8 mouse cellular contexts compared by ENCODE assay signal in genomic region chr2:69823129-69823677, GRCm38 (mm10). TPM values are rescaled to one million over a fixed set of nuclear protein-coding genes. Genes with fewer than 3 reads are reported as not detected.
A peak's percentile ranks its signal among the peaks of the same experiment; 100 is the strongest.
DNase-seq lines count a peak whose midpoint lies in the region; ATAC-seq and TF ChIP-seq lines count a peak whose summit lies in the region.

No protein-coding gene starts in this region.

- in situ Hi-C loops in ES-E14 (cut with MboI; ENCODE audit: low sequenced_read_pairs in 2 of 2, unreplicated experiment in 2 of 2): no loop called here

- H3K9ac ChIP-seq in ES-E14 (ENCODE audit: insufficient read depth, low read depth, low read length, poor library complexity, severe bottlenecking): peak overlapping the region; percentile 87
- peak overlapping the region; percentile 95 for H3K9ac ChIP-seq in heart, embryonic 16.5 days (ENCODE audit: low read length)
- H3K9ac ChIP-seq in limb, embryonic 11.5 days (ENCODE audit: low read length): peak overlapping the region; percentile 96
- peak overlapping the region; percentile 91 for H3K9ac ChIP-seq in midbrain, embryonic 12.5 days (replicated peaks)

- H3K9me3 ChIP-seq in ES-E14 (ENCODE audit: control insufficient read depth, insufficient read depth, low read depth, low read length): no peaks in the 10 kb centered on the region
- no peaks in the 10 kb centered on the region for H3K9me3 ChIP-seq in embryonic facial prominence, embryonic 10.5 days
- no peaks in the 10 kb centered on the region for H3K9me3 ChIP-seq in heart, embryonic 16.5 days (replicated peaks; ENCODE audit: control insufficient read depth, low read length)
- H3K9me3 ChIP-seq in limb, embryonic 11.5 days (ENCODE audit: control insufficient read depth, low read length): no peaks in the 10 kb centered on the region
- H3K9me3 ChIP-seq in midbrain, embryonic 12.5 days: no peaks in the 10 kb centered on the region

- H3K4me1 ChIP-seq in ES-E14 (ENCODE audit: control insufficient read depth in 2 of 2, insufficient read depth in 2 of 2, low read length in 2 of 2, poor library complexity in 1 of 2): peaks cover 1 to 3% of the 10 kb centered on the region in 2 experiments; a peak in 1 of 4 replicates
- H3K4me1 ChIP-seq in embryonic facial prominence, embryonic 10.5 days: peaks cover 29% of the 10 kb centered on the region
- peaks cover 18% of the 10 kb centered on the region for H3K4me1 ChIP-seq in heart, embryonic 16.5 days (ENCODE audit: control insufficient read depth, insufficient read depth, low read length)
- H3K4me1 ChIP-seq in limb, embryonic 11.5 days (ENCODE audit: control insufficient read depth, insufficient read depth, low read length): no peaks in the 10 kb centered on the region
- peaks cover 26% of the 10 kb centered on the region for H3K4me1 ChIP-seq in midbrain, embryonic 12.5 days

- no peaks in the 10 kb centered on the region for H3K36me3 ChIP-seq in ES-E14 (ENCODE audit: control insufficient read depth, insufficient read depth, low read length, poor library complexity, severe bottlenecking)
- H3K36me3 ChIP-seq in embryonic facial prominence, embryonic 10.5 days (replicated peaks): peaks cover 23% of the 10 kb centered on the region
- H3K36me3 ChIP-seq in heart, embryonic 16.5 days (ENCODE audit: control insufficient read depth, insufficient read depth): peaks cover 7% of the 10 kb centered on the region
- peaks cover 4% of the 10 kb centered on the region for H3K36me3 ChIP-seq in limb, embryonic 11.5 days (ENCODE audit: control insufficient read depth, insufficient read depth, low read length)
- H3K36me3 ChIP-seq in midbrain, embryonic 12.5 days: no peaks in the 10 kb centered on the region

- no peaks in the 10 kb centered on the region for H3K27me3 ChIP-seq in embryonic facial prominence, embryonic 10.5 days (replicated peaks; ENCODE audit: low read depth, poor library complexity, severe bottlenecking)
- H3K27me3 ChIP-seq in heart, embryonic 16.5 days (ENCODE audit: control insufficient read depth, insufficient read depth, low read length): no peaks in the 10 kb centered on the region
- no peaks in the 10 kb centered on the region for H3K27me3 ChIP-seq in limb, embryonic 11.5 days (ENCODE audit: control insufficient read depth, insufficient read depth, low read length)
- no peaks in the 10 kb centered on the region for H3K27me3 ChIP-seq in midbrain, embryonic 12.5 days

- peak; percentile 9 to 38 for DNase-seq in heart, adult 18-20 months
- no peak for DNase-seq in heart, adult 8-10 months (ENCODE audit: low spot score)
- peak; percentile 20 for DNase-seq in ES-E14 (ENCODE audit: low read depth, low spot score)
- DNase-seq in embryonic facial prominence, embryonic 10.5 days (ENCODE audit: low spot score): peak; percentile 74
- DNase-seq in limb, embryonic 11.5 days (ENCODE audit: low spot score): peak; percentile 69
- DNase-seq in testis, postnatal 14 days (ENCODE audit: low spot score): peak; percentile 42

- 3% methylated on average over 45 of the region's 45 CpGs for WGBS in embryonic facial prominence, embryonic 10.5 days
- 2% methylated on average over 41 of the region's 45 CpGs for WGBS in heart, embryonic 16.5 days
- 2% methylated on average over 36 of the region's 45 CpGs for WGBS in limb, embryonic 11.5 days
- 2% methylated on average over 44 of the region's 45 CpGs for WGBS in midbrain, embryonic 12.5 days

- H3K4me2 ChIP-seq in heart, embryonic 16.5 days (ENCODE audit: low read depth, low read length): peak overlapping the region; percentile 67
- H3K4me2 ChIP-seq in limb, embryonic 11.5 days (ENCODE audit: low read depth, severe bottlenecking): peak overlapping the region; percentile 58
- peak overlapping the region; percentile 79 for H3K4me2 ChIP-seq in midbrain, embryonic 12.5 days (replicated peaks)

- peak overlapping the region; percentile 84 to 93 for H3K4me3 ChIP-seq in ES-E14 (ENCODE audit: insufficient read depth in 1 of 2, low read depth in 1 of 2, low read length in 2 of 2, poor library complexity in 1 of 2, severe bottlenecking in 1 of 2)
- peak overlapping the region; percentile 85 for H3K4me3 ChIP-seq in embryonic facial prominence, embryonic 10.5 days
- H3K4me3 ChIP-seq in heart, embryonic 16.5 days (ENCODE audit: low read length): peak overlapping the region; percentile 90
- H3K4me3 ChIP-seq in limb, embryonic 11.5 days (ENCODE audit: low read depth, low read length): peak overlapping the region; percentile 64
- peak overlapping the region; percentile 77 for H3K4me3 ChIP-seq in midbrain, embryonic 12.5 days

- peak; percentile 78 for ATAC-seq in heart, embryonic 16.5 days (replicated peaks; ENCODE audit: extremely low read depth, insufficient read depth, low FRiP score)
- peak; percentile 57 for ATAC-seq in limb, embryonic 11.5 days (ENCODE audit: insufficient number of reproducible peaks, low FRiP score, low TSS enrichment, low read depth)
- peak; percentile 82 for ATAC-seq in midbrain, embryonic 12.5 days (ENCODE audit: low FRiP score, low read depth)

- H3K27ac ChIP-seq in ES-E14 (ENCODE audit: insufficient read depth, low read depth, low read length, poor library complexity, severe bottlenecking): no peak overlapping the region
- peak overlapping the region; percentile 98 for H3K27ac ChIP-seq in embryonic facial prominence, embryonic 10.5 days (replicated peaks)
- peak overlapping the region; percentile 98 for H3K27ac ChIP-seq in heart, embryonic 16.5 days (ENCODE audit: low read length)
- peak overlapping the region; percentile 92 for H3K27ac ChIP-seq in limb, embryonic 11.5 days (replicated peaks; ENCODE audit: low read depth, low read length)
- H3K27ac ChIP-seq in midbrain, embryonic 12.5 days (replicated peaks): peak overlapping the region; percentile 94

TF ChIP-seq in ES-E14, 5 proteins besides CTCF, POLR2A, EP300 and RAD21:
- TF ChIP-seq ZNF384 (IDR thresholded peaks at IDR 0.05; ENCODE audit: low read depth, low read length) (no peak), MAFK (IDR thresholded peaks at IDR 0.05; ENCODE audit: insufficient read depth, low read depth, low read length) (no peak), HCFC1 (IDR thresholded peaks at IDR 0.05; ENCODE audit: borderline replicate concordance, insufficient read depth, low read length) (no peak), ZC3H11A (IDR thresholded peaks at IDR 0.05; ENCODE audit: borderline replicate concordance, low read depth, low read length) (no peak), CHD2 (IDR thresholded peaks at IDR 0.05; ENCODE audit: low read depth, low read length) (no peak)

RNA-seq across cellular contexts. Expression of gene Klhl23, which starts 1.5 kb away (rescaled TPM):
- total RNA-seq in heart, adult 18-20 months (2021): 10 to 100 TPM; 26.0 to 34.4 TPM
- 10 to 100 TPM; 27.3 to 34.6 (median 33.3) TPM for total RNA-seq in heart, adult 8-10 months (2022)
- total RNA-seq in ES-E14 (2012; rRNA removed): 2.7 and 5.0 TPM in 2 replicates
- polyA plus RNA-seq in embryonic facial prominence, embryonic 10.5 days (2016; fragmentation: Nextera tagmentation; extraction: Ambion mirVana): 24.3 and 24.7 TPM in 2 replicates
- polyA plus RNA-seq in heart, embryonic 16.5 days (2015; fragmentation: Nextera tagmentation; extraction: Ambion mirVana): 57.5 and 57.6 TPM in 2 replicates
- polyA plus RNA-seq in limb, embryonic 11.5 days (2014; fragmentation: Nextera tagmentation; extraction: Ambion mirVana): 31.6 and 35.7 TPM in 2 replicates
- 41.0 and 51.6 TPM in 2 replicates for polyA plus RNA-seq in midbrain, embryonic 12.5 days (2016; fragmentation: Nextera tagmentation; extraction: Ambion mirVana)

RNA-seq across cellular contexts. Expression of gene Phospho2, which starts 33.8 kb away (rescaled TPM):
- 10 to 100 TPM; 28.6 to 33.1 TPM for total RNA-seq in heart, adult 18-20 months (2021)
- 10 to 100 TPM; 24.6 to 31.0 (median 25.9) TPM for total RNA-seq in heart, adult 8-10 months (2022)
- total RNA-seq in ES-E14 (2012; rRNA removed): 8.0 and 9.6 TPM in 2 replicates
- 26.1 and 28.5 TPM in 2 replicates for polyA plus RNA-seq in embryonic facial prominence, embryonic 10.5 days (2016; fragmentation: Nextera tagmentation; extraction: Ambion mirVana)
- 20.4 and 22.4 TPM in 2 replicates for polyA plus RNA-seq in heart, embryonic 16.5 days (2015; fragmentation: Nextera tagmentation; extraction: Ambion mirVana)
- polyA plus RNA-seq in limb, embryonic 11.5 days (2014; fragmentation: Nextera tagmentation; extraction: Ambion mirVana): 29.2 and 31.5 TPM in 2 replicates
- 33.9 and 36.2 TPM in 2 replicates for polyA plus RNA-seq in midbrain, embryonic 12.5 days (2016; fragmentation: Nextera tagmentation; extraction: Ambion mirVana)

RNA-seq across cellular contexts. Expression of gene Ccdc173, which starts 33.8 kb away (rescaled TPM):
- under 1 TPM; 0.42 to 0.51 TPM for total RNA-seq in heart, adult 18-20 months (2021)
- under 1 TPM; 0.29 to 1.00 (median 0.65) TPM for total RNA-seq in heart, adult 8-10 months (2022)
- 0.98 and 1.1 TPM in 2 replicates for total RNA-seq in ES-E14 (2012; rRNA removed)
- polyA plus RNA-seq in embryonic facial prominence, embryonic 10.5 days (2016; fragmentation: Nextera tagmentation; extraction: Ambion mirVana): 2.4 TPM in 2 replicates
- polyA plus RNA-seq in heart, embryonic 16.5 days (2015; fragmentation: Nextera tagmentation; extraction: Ambion mirVana): 1.3 and 1.8 TPM in 2 replicates
- 2.2 and 3.0 TPM in 2 replicates for polyA plus RNA-seq in limb, embryonic 11.5 days (2014; fragmentation: Nextera tagmentation; extraction: Ambion mirVana)
- 4.8 and 5.1 TPM in 2 replicates for polyA plus RNA-seq in midbrain, embryonic 12.5 days (2016; fragmentation: Nextera tagmentation; extraction: Ambion mirVana)

RNA-seq across cellular contexts. Expression of gene Ssb, which starts 38.2 kb away (rescaled TPM):
- 10 to 100 TPM; 58.9 to 66.2 TPM for total RNA-seq in heart, adult 18-20 months (2021)
- 10 to 100 TPM; 58.2 to 78.0 (median 62.0) TPM for total RNA-seq in heart, adult 8-10 months (2022)
- 118 and 191 TPM in 2 replicates for total RNA-seq in ES-E14 (2012; rRNA removed)
- 377 and 407 TPM in 2 replicates for polyA plus RNA-seq in embryonic facial prominence, embryonic 10.5 days (2016; fragmentation: Nextera tagmentation; extraction: Ambion mirVana)
- 177 and 193 TPM in 2 replicates for polyA plus RNA-seq in heart, embryonic 16.5 days (2015; fragmentation: Nextera tagmentation; extraction: Ambion mirVana)
- polyA plus RNA-seq in limb, embryonic 11.5 days (2014; fragmentation: Nextera tagmentation; extraction: Ambion mirVana): 423 and 426 TPM in 2 replicates
- polyA plus RNA-seq in midbrain, embryonic 12.5 days (2016; fragmentation: Nextera tagmentation; extraction: Ambion mirVana): 379 and 421 TPM in 2 replicates
